Mouse (Mus musculus) liver, embryonic 16.5 days (tissue): ENCODE measurements around the gene Ctnnbl1. TPM values are rescaled to one million over a fixed set of nuclear protein-coding genes. Genes with fewer than 3 reads are reported as not detected.

Source experiments
- ATAC-seq: fragments of 200-750 bp; cut with Nextera tagmentation; 2 replicates; pipeline ENCODE4 v1.8.0; 2017; ENCODE audit warnings: low read depth, mild to moderate bottlenecking, moderate number of reproducible peaks, moderate library complexity
- H3K27ac ChIP-seq: fragments of 300-500 bp; sonication (generic); 2 replicates; pipeline ENCODE4 v1.5.1; 2014; ENCODE audit warnings: mild to moderate bottlenecking, low read length
- H3K27me3 ChIP-seq: fragments of 300-500 bp; sonication (generic); 2 replicates; pipeline ENCODE4 v1.6.1; 2014; ENCODE audit warnings: low read depth, low read length, mixed read lengths; ENCODE audit not compliant: control insufficient read depth, insufficient read depth
- H3K36me3 ChIP-seq: fragments of 300-500 bp; sonication (generic); 2 replicates; pipeline ENCODE4 v1.6.1; 2014; ENCODE audit warnings: mild to moderate bottlenecking; ENCODE audit not compliant: control insufficient read depth, insufficient read depth
- H3K4me1 ChIP-seq: fragments of 300-500 bp; sonication (generic); 2 replicates; pipeline ENCODE4 v1.6.1; 2014; ENCODE audit warnings: low read depth, low read length, mixed read lengths; ENCODE audit not compliant: control insufficient read depth
- H3K4me2 ChIP-seq: fragments of 300-500 bp; sonication (generic); 2 replicates; pipeline ENCODE4 v1.6.1; 2014; ENCODE audit warnings: low read depth, low read length, mixed read lengths
- H3K4me3 ChIP-seq: fragments of 300-500 bp; sonication (generic); 2 replicates; pipeline ENCODE4 v1.5.1; 2014; ENCODE audit warnings: low read depth, mild to moderate bottlenecking, low read length
- H3K9ac ChIP-seq: fragments of 300-500 bp; sonication (generic); 2 replicates; pipeline ENCODE4 v1.6.1; 2014; ENCODE audit warnings: low read depth, low read length
- H3K9me3 ChIP-seq: fragments of 300-500 bp; sonication (generic); replicated peaks from 2 replicates; pipeline ENCODE4 v1.6.1; 2016; ENCODE audit warnings: low read length; ENCODE audit not compliant: control insufficient read depth
- WGBS: fragments of 180-500 bp; shearing (Covaris S2); extraction: QIAGEN DNeasy Blood & Tissue Kit; methylation state at CpG from one replicate; pipeline ENCODE4 v1.1.7; 2014; ENCODE audit not compliant: insufficient replicate concordance; 5-methylcytosine and 5-hydroxymethylcytosine counted together
- polyA plus RNA-seq: library from polyadenylated mRNA; unstranded; fragments of >200 nt; fragmentation: Nextera tagmentation; extraction: Ambion mirVana; gene quantifications from 2 replicates; pipeline ENCODE4 v1.2.1, GENCODE M21; 2015

The Ctnnbl1 gene
- polyA plus RNA-seq, 1 experiment from 2014 or later = 19.8 TPM

DNA sequence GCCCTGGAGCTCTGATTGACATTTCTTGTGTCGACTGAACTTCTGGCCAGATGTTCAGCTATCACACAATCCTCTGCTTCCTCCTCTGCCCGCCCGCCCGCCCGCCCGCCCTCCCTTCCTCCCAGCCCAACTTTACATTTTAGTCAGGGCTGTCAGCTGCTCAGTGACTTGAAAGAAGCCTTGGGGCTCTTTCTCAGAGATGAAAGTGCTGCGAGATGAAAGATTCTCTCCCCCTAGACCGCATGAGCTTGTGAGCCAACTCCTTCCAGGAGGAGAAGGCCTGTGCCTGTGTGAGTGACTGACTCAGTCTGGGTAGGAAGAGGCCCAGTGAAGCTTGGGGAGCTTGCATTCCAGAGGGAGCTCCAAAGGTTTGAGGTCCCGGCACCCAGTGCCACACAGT is 9.4 kb downstream of the Ctnnbl1 start:
- H3K4me2 ChIP-seq = no peak overlapping the region
- WGBS = 50% methylated on average over 9 of the region's 9 CpGs
- no peak overlapping the region for H3K27ac ChIP-seq
- peaks cover 2% of the 10 kb centered on the region for H3K4me1 ChIP-seq
- ATAC-seq = no peak
- no peaks in the 10 kb centered on the region for H3K9me3 ChIP-seq
- no peaks in the 10 kb centered on the region for H3K27me3 ChIP-seq
- no peak overlapping the region for H3K4me3 ChIP-seq
- no peak overlapping the region for H3K9ac ChIP-seq
- H3K36me3 ChIP-seq = no peaks in the 10 kb centered on the region

DNA sequence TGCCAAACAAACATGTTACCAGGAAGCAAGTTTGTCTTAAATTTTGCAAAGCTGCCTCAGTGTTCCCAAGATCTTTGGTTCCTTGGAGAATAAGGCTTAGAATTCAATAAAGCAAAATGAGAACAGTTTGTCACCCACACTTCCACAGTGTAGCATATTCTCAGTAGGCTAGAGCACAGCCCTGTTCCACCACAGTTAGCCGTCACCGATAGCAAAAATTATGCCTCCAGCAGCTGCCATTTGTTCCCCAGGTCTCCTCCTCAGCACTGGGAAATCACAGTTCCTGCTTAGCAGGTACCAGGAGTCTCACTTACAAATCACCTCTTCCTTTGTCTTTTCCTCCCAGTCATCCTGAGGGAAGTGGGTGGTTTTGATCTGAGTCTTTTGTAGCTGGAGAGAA is 10.8 kb downstream of the Ctnnbl1 start:
- no peaks in the 10 kb centered on the region for H3K36me3 ChIP-seq
- no peak overlapping the region for H3K4me2 ChIP-seq
- H3K9me3 ChIP-seq = no peaks in the 10 kb centered on the region
- ATAC-seq = no peak
- WGBS = 80% methylated on average over 2 of the region's 2 CpGs
- H3K4me3 ChIP-seq = no peak overlapping the region
- H3K9ac ChIP-seq = no peak overlapping the region
- H3K4me1 ChIP-seq = peaks cover 11% of the 10 kb centered on the region
- H3K27ac ChIP-seq = no peak overlapping the region
- no peaks in the 10 kb centered on the region for H3K27me3 ChIP-seq

- H3K36me3 ChIP-seq = no peaks in the 10 kb centered on the region
- 70% methylated on average over 8 of the region's 8 CpGs for WGBS
- H3K27ac ChIP-seq = no peak overlapping the region
These were observed 13.3 kb downstream of the Ctnnbl1 start for GRCm38 (mm10) chr2:157750481-157750880.

DNA sequence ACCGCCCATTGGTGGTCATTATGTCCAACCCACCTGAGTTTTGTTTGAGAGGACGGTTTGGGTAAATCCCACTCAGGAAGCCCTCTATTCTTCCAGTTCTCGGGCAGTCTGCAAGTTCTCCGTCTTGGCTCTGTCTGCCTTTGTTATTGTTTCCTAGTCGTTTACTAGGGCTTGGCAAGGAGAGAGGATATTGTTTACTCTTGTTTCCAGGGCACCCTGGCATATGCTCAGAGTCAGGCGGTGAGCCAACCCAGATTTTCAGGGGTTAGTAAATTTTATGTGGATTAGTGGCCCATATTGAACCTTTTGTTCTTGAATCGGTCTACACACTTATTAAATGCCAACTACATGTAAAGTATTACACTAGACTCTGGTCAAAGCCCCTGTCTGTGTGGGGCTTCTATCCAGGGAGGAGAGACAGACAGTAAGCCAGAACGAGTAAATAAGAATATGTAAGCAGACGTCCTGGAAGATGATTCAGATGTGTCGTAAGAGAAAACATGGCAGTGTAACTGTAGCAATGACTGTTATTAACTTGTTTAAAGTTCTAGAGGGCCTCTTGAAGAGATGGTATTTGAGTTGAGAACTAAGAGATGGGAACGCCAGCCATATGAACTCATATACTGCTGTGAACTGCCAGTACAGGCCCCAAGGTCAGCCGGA is 13.9 kb downstream of the Ctnnbl1 start:
- Histone ChIP-seq H3K4me3 (no peak overlapping the region), H3K9me3 (no peaks in the 10 kb centered on the region), H3K36me3 (no peaks in the 10 kb centered on the region), H3K27me3 (no peaks in the 10 kb centered on the region), H3K27ac (no peak overlapping the region), H3K9ac (no peak overlapping the region), H3K4me1 (peaks cover 11% of the 10 kb centered on the region), H3K4me2 (no peak overlapping the region)
- ATAC-seq = no peak
- 66% methylated on average over 12 of the region's 12 CpGs for WGBS

More at GRCm38 (mm10) chr2:157750481-157750880, 13.3 kb downstream of the Ctnnbl1 start:
- Histone ChIP-seq H3K4me3 (no peak overlapping the region), H3K27me3 (no peaks in the 10 kb centered on the region), H3K4me2 (no peak overlapping the region), H3K9me3 (no peaks in the 10 kb centered on the region), H3K9ac (no peak overlapping the region), H3K4me1 (peaks cover 11% of the 10 kb centered on the region)
- ATAC-seq = no peak

DNA sequence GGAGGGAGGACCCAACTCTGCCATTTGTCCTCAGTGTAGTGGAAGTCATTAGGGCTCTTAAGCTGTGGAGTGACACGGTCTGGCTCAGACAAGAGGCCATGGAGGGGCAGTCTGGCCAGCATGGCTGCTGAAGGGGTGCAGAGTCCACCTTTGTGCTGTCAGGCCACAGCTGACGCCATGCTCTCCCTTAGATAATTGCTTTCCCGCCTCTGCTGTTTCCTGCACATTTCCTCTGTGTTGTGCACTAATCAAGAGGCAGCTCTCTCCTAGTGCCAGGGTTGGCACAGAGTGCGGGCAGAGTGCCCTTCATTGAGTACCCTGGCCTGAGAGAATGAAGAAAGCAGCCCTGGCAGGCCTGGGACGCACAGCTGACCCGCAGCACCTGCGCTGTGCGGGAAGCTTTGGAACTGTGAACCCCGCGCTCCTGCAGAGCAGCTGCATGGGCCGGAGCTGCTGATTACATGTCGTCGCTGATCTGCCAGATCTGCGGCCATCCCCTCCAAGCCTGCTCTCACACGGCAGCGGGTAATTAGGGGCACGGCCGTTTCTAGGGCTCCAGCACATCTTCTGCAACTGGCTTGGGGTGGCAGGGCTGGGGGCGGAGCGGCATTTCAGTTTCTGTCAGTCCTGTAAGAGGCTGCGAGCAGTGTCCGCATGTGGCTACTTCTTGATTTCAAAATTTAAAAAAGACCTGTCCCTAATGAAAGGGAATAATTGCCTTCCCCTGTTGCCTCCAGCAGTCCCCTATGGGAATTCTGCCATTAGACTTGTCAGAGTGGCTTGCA is 14.6 kb downstream of the Ctnnbl1 start:
- H3K9ac ChIP-seq = no peak overlapping the region
- 71% methylated on average over 22 of the region's 22 CpGs for WGBS
- no peak for ATAC-seq
- no peak overlapping the region for H3K4me2 ChIP-seq
- no peak overlapping the region for H3K4me3 ChIP-seq
- H3K4me1 ChIP-seq = peaks cover 11% of the 10 kb centered on the region
- H3K36me3 ChIP-seq = no peaks in the 10 kb centered on the region
- no peak overlapping the region for H3K27ac ChIP-seq
- H3K9me3 ChIP-seq = no peaks in the 10 kb centered on the region
- no peaks in the 10 kb centered on the region for H3K27me3 ChIP-seq

GRCm38 (mm10) chr2:157752374-157752743 is 15.2 kb downstream of the Ctnnbl1 start:
- Histone ChIP-seq H3K4me3 (no peak overlapping the region), H3K4me2 (no peak overlapping the region), H3K9ac (no peak overlapping the region), H3K36me3 (no peaks in the 10 kb centered on the region), H3K4me1 (peaks cover 11% of the 10 kb centered on the region), H3K9me3 (no peaks in the 10 kb centered on the region), H3K27me3 (no peaks in the 10 kb centered on the region), H3K27ac (no peak overlapping the region)
- ATAC-seq = no peak
- 66% methylated on average over 7 of the region's 7 CpGs for WGBS

DNA sequence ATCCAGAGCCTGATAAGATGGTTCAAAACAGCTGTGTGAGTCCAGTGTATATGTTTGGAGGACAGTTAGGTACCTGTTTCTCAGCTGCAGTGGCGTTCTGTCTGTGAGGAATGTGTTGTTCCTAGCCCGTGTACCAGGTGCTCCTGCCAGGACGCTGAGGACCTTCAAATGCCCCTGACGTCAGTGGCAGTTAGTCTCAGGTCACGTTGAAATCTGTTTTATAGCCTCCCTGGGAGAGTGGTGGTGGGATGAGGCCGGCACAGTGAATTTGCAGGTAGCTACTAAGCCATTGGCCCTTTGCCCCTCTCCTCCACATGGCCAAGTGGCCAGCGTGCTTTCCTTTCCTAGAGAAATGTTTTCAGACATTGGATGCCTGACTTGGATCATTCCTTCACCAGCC is 18.6 kb downstream of the Ctnnbl1 start:
- Histone ChIP-seq H3K36me3 (no peaks in the 10 kb centered on the region), H3K4me2 (no peak overlapping the region), H3K4me3 (no peak overlapping the region), H3K9me3 (no peaks in the 10 kb centered on the region), H3K27ac (no peak overlapping the region), H3K27me3 (no peaks in the 10 kb centered on the region), H3K4me1 (peaks cover 14% of the 10 kb centered on the region), H3K9ac (no peak overlapping the region)
- WGBS = 74% methylated on average over 7 of the region's 7 CpGs
- ATAC-seq = no peak

GRCm38 (mm10) chr2:157756193-157756592 is 19.0 kb downstream of the Ctnnbl1 start:
- Histone ChIP-seq H3K27me3 (no peaks in the 10 kb centered on the region), H3K36me3 (no peaks in the 10 kb centered on the region), H3K4me1 (peaks cover 14% of the 10 kb centered on the region), H3K4me3 (no peak overlapping the region), H3K4me2 (no peak overlapping the region), H3K27ac (no peak overlapping the region), H3K9ac (no peak overlapping the region), H3K9me3 (no peaks in the 10 kb centered on the region)
- WGBS = 58% methylated on average over 7 of the region's 7 CpGs
- ATAC-seq = no peak

DNA sequence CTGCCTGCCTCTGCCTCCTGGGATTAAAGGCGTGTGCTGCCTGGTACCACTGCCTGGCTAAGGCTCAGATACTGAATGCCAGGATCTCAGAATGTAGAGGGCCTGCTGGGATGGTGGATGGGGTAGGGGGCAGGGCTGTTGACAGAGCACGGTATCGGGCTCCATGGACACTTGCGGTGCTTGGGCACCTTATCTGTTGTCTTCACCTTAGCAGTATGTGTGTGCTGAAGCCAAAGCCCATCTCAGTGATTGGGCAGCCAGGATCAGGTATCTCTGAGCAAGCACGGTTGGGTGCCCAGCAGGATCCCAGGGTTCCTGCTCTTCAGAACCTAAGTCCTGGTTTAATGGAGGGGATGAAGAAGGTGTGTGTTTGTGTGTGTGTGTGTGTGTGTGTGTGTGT is 21.2 kb downstream of the Ctnnbl1 start:
- WGBS = 33% methylated on average over 5 of the region's 5 CpGs
- Histone ChIP-seq H3K9me3 (no peaks in the 10 kb centered on the region), H3K36me3 (no peaks in the 10 kb centered on the region), H3K27ac (no peak overlapping the region), H3K4me1 (peaks cover 2% of the 10 kb centered on the region; the same call in 1 of the 2 replicates), H3K9ac (no peak overlapping the region), H3K4me3 (no peak overlapping the region), H3K4me2 (no peak overlapping the region), H3K27me3 (no peaks in the 10 kb centered on the region)
- ATAC-seq = peak; percentile 76
